Mouse (Mus musculus) forebrain, embryonic 11.5 days (tissue): Measurements from ENCODE around the gene Pglyrp2. TPM values are rescaled to one million over a fixed set of nuclear protein-coding genes. Genes with fewer than 3 reads are reported as not detected.
A peak's percentile ranks its signal among the peaks of the same experiment; 100 is the strongest.

Experiments used
- ATAC-seq: fragments of 200-750 bp; cut with Nextera tagmentation; replicated peaks from 2 replicates; pipeline ENCODE4 v1.8.0; 2017; ENCODE audit warnings: moderate TSS enrichment; ENCODE audit not compliant: low FRiP score
- DNase-seq: peaks from one replicate; pipeline ENCODE4 v3.0.0-alpha.2; 2017; ENCODE audit warnings: low spot score
- H3K27ac ChIP-seq: fragments of 300-500 bp; sonication (generic); 2 replicates; pipeline ENCODE4 v1.5.1; 2014; ENCODE audit warnings: low read depth, low read length
- H3K27me3 ChIP-seq: fragments of 300-500 bp; sonication (generic); 2 replicates; pipeline ENCODE4 v1.6.1; 2014; ENCODE audit warnings: mild to moderate bottlenecking, low read length, mixed read lengths; ENCODE audit not compliant: control insufficient read depth, insufficient read depth
- H3K36me3 ChIP-seq: fragments of 300-500 bp; sonication (generic); 2 replicates; pipeline ENCODE4 v1.6.1; 2014; ENCODE audit warnings: mild to moderate bottlenecking, low read length, moderate library complexity, mixed read lengths; ENCODE audit not compliant: control insufficient read depth, insufficient read depth
- H3K4me1 ChIP-seq: fragments of 300-500 bp; sonication (generic); replicated peaks from 2 replicates; pipeline ENCODE4 v1.6.1; 2014; ENCODE audit warnings: low read length, mixed read lengths; ENCODE audit not compliant: control insufficient read depth, insufficient read depth
- H3K4me2 ChIP-seq: fragments of 300-500 bp; sonication (generic); 2 replicates; pipeline ENCODE4 v1.6.1; 2014; ENCODE audit warnings: low read depth, mild to moderate bottlenecking, low read length, moderate library complexity, mixed read lengths; ENCODE audit not compliant: severe bottlenecking
- H3K4me3 ChIP-seq: fragments of 300-500 bp; sonication (generic); 2 replicates; pipeline ENCODE4 v1.5.1; 2014; ENCODE audit warnings: low read depth, low read length
- H3K9ac ChIP-seq: fragments of 300-500 bp; sonication (generic); 2 replicates; pipeline ENCODE4 v1.6.1; 2014; ENCODE audit warnings: low read length
- H3K9me3 ChIP-seq: fragments of 300-500 bp; sonication (generic); 2 replicates; pipeline ENCODE4 v1.6.1; 2016; ENCODE audit warnings: low read length, mixed read lengths; ENCODE audit not compliant: control insufficient read depth
- WGBS: fragments of 180-500 bp; shearing (Covaris S2); extraction: QIAGEN DNeasy Blood & Tissue Kit; methylation state at CpG from one replicate; pipeline ENCODE4 v1.1.7; 2014; 5-methylcytosine and 5-hydroxymethylcytosine counted together
- polyA plus RNA-seq: library from polyadenylated mRNA; unstranded; fragments of >200 nt; fragmentation: Nextera tagmentation; extraction: Ambion mirVana; gene quantifications from 2 replicates; pipeline ENCODE4 v1.2.1, GENCODE M21; 2014

The Pglyrp2 gene
- polyA plus RNA-seq: 0.11 TPM in 1 of 2 replicates, not detected in the other

DNA sequence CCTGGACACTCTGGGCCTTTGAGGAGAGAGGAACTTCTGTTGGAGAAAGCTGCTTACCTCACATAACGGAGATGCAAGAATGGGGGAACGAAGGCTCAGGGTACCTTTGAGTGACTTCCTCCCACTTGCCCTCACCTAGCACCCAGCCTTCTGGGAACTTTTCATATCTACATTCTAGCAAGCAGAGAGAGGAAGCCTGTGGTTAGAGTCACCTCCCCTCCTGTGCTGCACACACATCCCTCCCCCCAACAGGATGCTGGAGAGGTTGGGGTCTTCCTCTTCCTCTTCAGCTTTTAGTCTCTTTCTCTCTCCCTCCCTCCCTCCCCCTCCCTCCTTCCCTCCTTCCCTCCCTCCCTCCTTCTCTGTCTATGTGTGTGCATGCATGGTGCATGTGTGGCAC, at the start of gene Pglyrp2:
Gene Pglyrp2 (minus strand): TSS at position 134 of the 400 bp plus-strand sequence.
- ATAC-seq: no peak
- Histone ChIP-seq H3K9me3 (no peaks in the 10 kb centered on the region), H3K4me3 (no peak within 1 kb of the TSS), H3K9ac (no peak within 1 kb of the TSS), H3K27me3 (no peaks in the 10 kb centered on the region), H3K27ac (no peak within 1 kb of the TSS), H3K4me2 (no peak within 1 kb of the TSS), H3K36me3 (no peaks in the 10 kb centered on the region), H3K4me1 (no peaks in the 10 kb centered on the region)
- WGBS: 88% methylated on average over 2 of the region's 2 CpGs
- DNase-seq: no peak

DNA sequence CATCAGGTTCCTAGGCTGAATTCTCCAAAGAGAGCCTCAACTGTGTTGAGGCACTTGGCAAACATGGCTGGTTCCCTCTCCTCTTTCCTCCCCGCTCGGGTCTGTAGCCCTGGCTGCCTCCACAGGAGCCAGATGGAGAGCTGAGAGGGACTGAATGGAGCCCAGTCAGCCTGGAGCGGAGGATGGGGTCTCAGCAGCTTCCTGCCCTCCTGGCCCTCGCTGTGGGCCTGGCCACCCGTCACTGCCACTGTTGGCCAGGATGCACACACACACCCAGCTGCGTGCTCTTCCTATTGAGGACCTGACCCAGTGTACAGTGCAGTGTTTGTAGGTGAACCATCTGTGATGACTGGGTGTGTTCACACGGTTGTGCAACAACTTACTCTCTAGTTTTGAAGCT, 48.2 kb upstream of the Pglyrp2 start:
- Histone ChIP-seq H3K4me1 (no peaks in the 10 kb centered on the region), H3K36me3 (no peaks in the 10 kb centered on the region), H3K9ac (no peak overlapping the region), H3K27me3 (no peaks in the 10 kb centered on the region), H3K9me3 (no peaks in the 10 kb centered on the region), H3K4me3 (no peak overlapping the region), H3K4me2 (no peak overlapping the region), H3K27ac (no peak overlapping the region)
- 71% methylated on average over 7 of the region's 7 CpGs for WGBS
- ATAC-seq (no peak), DNase-seq (no peak)

DNA sequence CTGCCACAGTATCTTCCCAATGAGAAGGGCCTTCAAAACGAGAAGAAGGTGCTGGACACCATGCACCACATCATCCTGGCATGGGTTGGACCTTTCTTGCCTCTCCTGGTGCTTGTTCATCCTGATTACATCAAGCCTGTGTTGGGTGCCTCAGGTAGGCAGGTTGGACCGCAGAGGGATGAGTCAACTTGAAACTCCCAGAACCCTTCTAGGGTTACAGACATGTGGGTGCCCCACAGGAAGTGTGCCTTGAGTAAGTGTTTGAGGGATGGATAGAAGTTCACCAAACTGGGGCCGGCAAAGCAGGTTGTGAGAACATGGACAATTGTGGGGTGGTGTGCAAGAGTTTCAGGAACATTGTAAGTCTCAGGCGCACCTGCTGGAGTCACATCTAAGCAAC, 46.8 kb upstream of the Pglyrp2 start:
- 86% methylated on average over 4 of the region's 4 CpGs for WGBS
- no peaks in the 10 kb centered on the region for H3K27me3 ChIP-seq
- DNase-seq: no peak
- H3K4me3 ChIP-seq: no peak overlapping the region
- H3K4me1 ChIP-seq: no peaks in the 10 kb centered on the region
- H3K27ac ChIP-seq: no peak overlapping the region
- ATAC-seq: no peak
- no peaks in the 10 kb centered on the region for H3K36me3 ChIP-seq
- no peak overlapping the region for H3K9ac ChIP-seq
- H3K9me3 ChIP-seq: no peaks in the 10 kb centered on the region
- H3K4me2 ChIP-seq: no peak overlapping the region

DNA sequence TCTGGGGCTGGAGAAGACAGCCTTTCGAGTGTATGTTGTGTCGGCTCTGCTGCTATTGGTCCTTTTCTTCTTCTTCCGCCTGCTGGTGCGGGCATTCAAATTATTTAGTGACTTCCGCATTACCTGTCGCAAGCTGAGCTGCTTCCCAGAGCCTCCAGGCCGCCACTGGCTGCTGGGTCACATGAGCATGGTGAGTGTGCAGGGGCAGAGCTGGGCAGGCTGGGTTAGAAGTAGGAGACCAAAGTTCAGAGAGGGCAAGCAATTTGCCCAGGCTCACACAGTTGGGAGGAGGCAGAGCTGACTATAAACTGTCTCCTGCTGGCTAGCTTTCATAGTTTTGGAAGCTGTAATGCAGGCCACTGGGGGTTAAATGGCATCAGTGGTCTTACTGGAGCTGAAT, 44.5 kb upstream of the Pglyrp2 start:
- Histone ChIP-seq H3K4me3 (no peak overlapping the region), H3K9me3 (no peaks in the 10 kb centered on the region), H3K36me3 (no peaks in the 10 kb centered on the region), H3K9ac (no peak overlapping the region), H3K4me2 (no peak overlapping the region), H3K27ac (no peak overlapping the region), H3K27me3 (no peaks in the 10 kb centered on the region), H3K4me1 (no peaks in the 10 kb centered on the region)
- ATAC-seq (no peak), DNase-seq (no peak)
- 52% methylated on average over 7 of the region's 7 CpGs for WGBS

DNA sequence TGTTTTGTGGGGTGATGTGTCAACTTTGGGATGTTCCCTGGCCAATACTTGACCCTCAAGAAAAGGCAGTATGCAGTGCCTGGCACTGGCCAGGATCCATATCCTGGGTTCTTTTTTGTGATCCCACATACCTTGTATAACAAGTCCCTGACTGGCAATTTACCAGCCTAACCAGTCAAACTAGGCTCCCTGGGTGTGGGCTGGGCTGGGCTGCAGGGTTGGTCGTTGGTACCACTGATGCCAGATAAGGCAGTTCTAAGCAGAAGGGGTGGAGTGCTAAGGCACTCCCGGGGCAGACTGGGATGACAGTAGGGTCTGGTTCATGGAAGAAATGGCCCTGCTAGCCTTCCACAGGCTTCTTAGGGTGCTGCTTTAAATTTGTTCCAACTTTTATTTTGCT, 31.0 kb upstream of the Pglyrp2 start:
- no peaks in the 10 kb centered on the region for H3K36me3 ChIP-seq
- no peaks in the 10 kb centered on the region for H3K9me3 ChIP-seq
- no peak for DNase-seq
- no peak overlapping the region for H3K4me2 ChIP-seq
- H3K4me1 ChIP-seq: 0 out of 2 replicates have a peak, but pooled peaks cover 2% of the 10 kb centered on the region
- 35% methylated on average over 2 of the region's 2 CpGs for WGBS
- no peak for ATAC-seq
- no peak overlapping the region for H3K4me3 ChIP-seq
- H3K9ac ChIP-seq: no peak overlapping the region
- peaks cover 2% of the 10 kb centered on the region; the same call in 1 of the 2 replicates for H3K27me3 ChIP-seq
- H3K27ac ChIP-seq: no peak overlapping the region

DNA sequence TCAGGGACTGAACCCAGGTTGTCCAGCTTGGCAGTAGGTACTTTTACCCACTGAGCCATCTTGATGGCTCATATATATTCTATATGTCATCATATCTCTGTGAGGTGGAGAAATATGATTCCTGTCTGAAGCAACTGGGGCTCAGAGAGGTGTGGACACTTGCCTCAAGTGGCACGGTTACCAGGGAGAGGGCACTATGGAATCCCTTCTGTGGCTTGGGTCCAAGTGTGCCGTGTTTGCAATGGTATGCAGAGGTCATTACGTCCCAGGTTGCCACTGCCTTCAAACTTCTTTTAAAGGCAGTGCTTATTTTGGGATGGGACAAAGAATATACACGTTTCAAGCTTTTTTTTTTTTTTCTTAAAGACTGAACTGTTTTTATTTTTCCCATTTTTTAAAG, 30.2 kb upstream of the Pglyrp2 start:
- Histone ChIP-seq H3K36me3 (no peaks in the 10 kb centered on the region), H3K27ac (no peak overlapping the region), H3K4me2 (no peak overlapping the region), H3K4me1 (0 out of 2 replicates have a peak, but pooled peaks cover 2% of the 10 kb centered on the region), H3K4me3 (no peak overlapping the region), H3K9ac (no peak overlapping the region), H3K9me3 (no peaks in the 10 kb centered on the region), H3K27me3 (peaks cover 2% of the 10 kb centered on the region; the same call in 1 of the 2 replicates)
- 81% methylated on average over 4 of the region's 4 CpGs for WGBS
- no peak for ATAC-seq
- no peak for DNase-seq

DNA sequence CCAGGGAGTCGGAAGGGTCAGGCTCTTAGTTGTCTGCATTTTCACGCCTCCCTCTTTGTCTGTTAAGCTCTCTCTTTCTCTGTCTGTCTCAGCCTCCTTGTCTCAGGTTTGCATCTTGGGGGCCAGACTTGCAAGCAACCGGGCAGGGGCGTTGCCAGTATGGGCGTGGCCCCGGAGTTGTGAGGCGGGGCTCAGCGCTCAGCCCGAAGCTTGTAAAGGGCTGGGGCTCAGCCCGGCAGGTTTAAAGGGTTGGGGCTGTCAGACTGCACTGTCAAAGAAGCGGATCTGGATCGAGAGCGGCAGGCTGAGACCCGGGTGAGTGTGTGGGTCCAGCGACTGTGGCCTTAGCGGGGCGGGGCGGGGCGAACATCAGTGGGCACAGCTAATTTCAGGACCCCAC, 28.5 kb upstream of the Pglyrp2 start, which contains the start of gene Cyp4f39:
Gene Cyp4f39 (plus strand): TSS at position 242 of the 400 bp plus-strand sequence.
- DNase-seq: peak; percentile 70
- Histone ChIP-seq H3K4me3 (peak within 1 kb of the TSS; percentile 21), H3K9ac (peak within 1 kb of the TSS; percentile 21), H3K4me1 (0 out of 2 replicates have a peak, but pooled peaks cover 2% of the 10 kb centered on the region), H3K4me2 (peak within 1 kb of the TSS; percentile 59), H3K36me3 (no peaks in the 10 kb centered on the region), H3K27me3 (peaks cover 2% of the 10 kb centered on the region; the same call in 1 of the 2 replicates), H3K27ac (no peak within 1 kb of the TSS), H3K9me3 (no peaks in the 10 kb centered on the region)
- ATAC-seq: no peak
- 3% methylated on average over 19 of the region's 19 CpGs for WGBS

DNA sequence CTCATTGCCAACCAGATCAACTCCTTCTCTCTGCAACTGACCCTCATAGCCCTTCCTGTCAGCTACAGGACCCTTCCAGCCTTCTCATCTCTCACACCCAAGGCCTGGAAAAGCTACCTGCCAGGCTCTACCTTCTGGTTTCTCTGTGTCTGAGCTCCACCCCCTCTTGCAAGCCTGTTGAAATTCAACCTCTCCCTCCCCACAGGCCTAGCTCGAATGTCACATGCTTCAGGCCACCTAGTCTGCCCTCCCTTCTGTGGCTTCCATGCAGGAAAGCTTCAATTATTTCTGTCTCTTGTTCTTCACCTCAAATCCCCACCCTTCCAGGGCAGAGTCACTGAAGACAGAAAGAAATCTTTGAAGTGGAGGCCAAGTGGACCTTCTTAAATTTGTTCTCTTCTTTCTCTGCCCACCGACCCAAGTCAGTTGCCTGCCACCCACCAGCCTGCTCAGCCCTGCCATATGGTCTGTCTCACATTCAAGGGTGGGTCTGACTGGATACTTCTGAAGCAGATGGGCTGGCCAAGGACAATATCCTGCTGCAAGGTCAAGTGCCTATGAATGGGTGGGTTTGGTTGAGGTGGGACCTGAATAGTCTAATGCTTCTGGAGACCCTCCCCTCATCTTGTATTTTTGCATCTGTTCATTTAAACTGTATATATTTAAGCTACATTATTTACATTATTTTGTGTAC, 27.0 kb upstream of the Pglyrp2 start:
- no peak overlapping the region for H3K4me2 ChIP-seq
- no peak overlapping the region for H3K27ac ChIP-seq
- peaks cover 2% of the 10 kb centered on the region; the same call in 1 of the 2 replicates for H3K27me3 ChIP-seq
- H3K9me3 ChIP-seq: no peaks in the 10 kb centered on the region
- no peak for ATAC-seq
- H3K4me1 ChIP-seq: 0 out of 2 replicates have a peak, but pooled peaks cover 2% of the 10 kb centered on the region
- no peaks in the 10 kb centered on the region for H3K36me3 ChIP-seq
- no peak for DNase-seq
- H3K9ac ChIP-seq: no peak overlapping the region
- 57% methylated on average over 2 of the region's 2 CpGs for WGBS
- H3K4me3 ChIP-seq: no peak overlapping the region

DNA sequence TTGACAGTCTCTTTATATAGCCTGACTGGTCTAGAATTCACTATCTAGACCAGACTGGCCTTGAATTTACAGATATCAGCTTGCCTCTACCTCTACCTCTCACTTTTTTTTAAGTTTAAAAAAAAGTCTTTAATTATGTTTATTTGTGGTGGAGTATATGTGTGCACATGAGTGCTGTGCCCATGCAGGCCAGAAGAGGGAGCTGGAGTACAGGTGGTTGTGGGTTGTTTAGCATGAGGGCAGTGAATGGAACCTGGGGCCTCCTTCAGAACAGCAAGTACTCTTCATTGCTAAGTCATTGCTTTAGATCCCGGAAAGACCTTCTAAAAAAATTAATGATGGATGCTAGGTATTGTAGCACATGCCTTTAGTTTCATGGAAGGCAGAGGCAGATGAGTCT, 25.1 kb upstream of the Pglyrp2 start:
- DNase-seq: no peak
- WGBS: 94% methylated on average over 1 of the region's 1 CpGs

More for the DNA sequence above, 25.1 kb upstream of the Pglyrp2 start:
- 0 out of 2 replicates have a peak, but pooled peaks cover 2% of the 10 kb centered on the region for H3K4me1 ChIP-seq
- H3K9me3 ChIP-seq: no peaks in the 10 kb centered on the region
- no peak overlapping the region for H3K27ac ChIP-seq
- H3K9ac ChIP-seq: no peak overlapping the region
- no peak for ATAC-seq
- H3K36me3 ChIP-seq: no peaks in the 10 kb centered on the region
- no peak overlapping the region for H3K4me3 ChIP-seq
- peaks cover 2% of the 10 kb centered on the region; the same call in 1 of the 2 replicates for H3K27me3 ChIP-seq
- H3K4me2 ChIP-seq: no peak overlapping the region
